Mouse (Mus musculus): Measurements from ENCODE around the gene Lpar2. TPM values are rescaled to one million over a fixed set of nuclear protein-coding genes. Genes with fewer than 3 reads are reported as not detected.

Lpar2 gene
- total and polyA plus RNA-seq, 3 experiments: 0.77 to 2.8 TPM; not detected in 1

GRCm38 (mm10) chr8:69807236-69807635 is 15.0 kb upstream of the Lpar2 start:
- TF ChIP-seq BHLHE40 (IDR thresholded peaks at IDR 0.05; ENCODE audit: borderline replicate concordance, low read depth, low read length) (no peak), JUND (IDR thresholded peaks at IDR 0.05; ENCODE audit: low read depth, low read length) (no peak), ETS1 (IDR thresholded peaks at IDR 0.05; ENCODE audit: low read depth, low read length) (no peak), CHD1 (IDR thresholded peaks at IDR 0.05; ENCODE audit: low read depth, low read length) (no peak), RAD21 (IDR thresholded peaks at IDR 0.05; ENCODE audit: low read depth, low read length) (no peak), SMC3 (IDR thresholded peaks at IDR 0.05; ENCODE audit: low read depth, low read length) (no peak), USF1 (IDR thresholded peaks at IDR 0.05; ENCODE audit: low read depth, low read length) (no peak), E2F4 (IDR thresholded peaks at IDR 0.05; ENCODE audit: borderline replicate concordance, low read depth, low read length) (no peak), CHD2 (IDR thresholded peaks at IDR 0.05; ENCODE audit: low read length) (no peak), POLR2A (IDR thresholded peaks at IDR 0.05; ENCODE audit: control insufficient read depth in 1 of 2, insufficient read depth in 1 of 2, low read depth in 1 of 2, low read length in 2 of 2, poor library complexity in 1 of 2) (no peak), MEF2A (IDR thresholded peaks at IDR 0.05; ENCODE audit: extremely low read depth, insufficient replicate concordance, low read depth, low read length, poor library complexity, severe bottlenecking) (no peak), ZMIZ1 (IDR thresholded peaks at IDR 0.05; ENCODE audit: low read depth, low read length) (no peak), EP300 (IDR thresholded peaks at IDR 0.05; ENCODE audit: low read depth in 1 of 2, low read length in 2 of 2) (no peak), MYC (IDR thresholded peaks at IDR 0.05; ENCODE audit: low read depth, low read length) (no peak), POLR2AphosphoS5 (IDR thresholded peaks at IDR 0.05; ENCODE audit: borderline replicate concordance, low read depth, low read length) (no peak)
- no peaks in the 10 kb centered on the region for H3K27me3 ChIP-seq (ENCODE audit: control insufficient read depth in 1 of 2, insufficient read depth in 2 of 2, low read length in 2 of 2)
- H3K4me3 ChIP-seq (ENCODE audit: control insufficient read depth in 1 of 2, insufficient read depth in 1 of 2, low read depth in 2 of 2, low read length in 2 of 2): no peak overlapping the region
- no peaks in the 10 kb centered on the region for H3K4me1 ChIP-seq (ENCODE audit: control insufficient read depth in 1 of 2, insufficient read depth in 2 of 2, low read length in 2 of 2)
- H3K9me3 ChIP-seq (replicated peaks; ENCODE audit: insufficient read depth, low read length): no peaks in the 10 kb centered on the region
- H3K27ac ChIP-seq (ENCODE audit: control insufficient read depth, low read depth, low read length): no peak overlapping the region
- peaks cover 6 to 7% of the 10 kb centered on the region in 2 experiments; a peak in 3 of 4 replicates for H3K36me3 ChIP-seq (ENCODE audit: control insufficient read depth in 1 of 2, insufficient read depth in 2 of 2, low read length in 2 of 2)
- no peak for DNase-seq (ENCODE audit: low read depth, low spot score)
- H3K9ac ChIP-seq (ENCODE audit: control insufficient read depth, low read depth, low read length, poor library complexity, severe bottlenecking): no peak overlapping the region
- peaks cover 7% of the 10 kb centered on the region for H3K79me2 ChIP-seq (ENCODE audit: control insufficient read depth, insufficient read depth, low read length, poor library complexity)

GRCm38 (mm10) chr8:69808094-69808863 is 13.9 kb upstream of the Lpar2 start, which contains the start of gene Gmip:
Gmip (plus strand) TSS chr8:69808679.
- H3K4me1 ChIP-seq (ENCODE audit: control insufficient read depth in 1 of 2, insufficient read depth in 2 of 2, low read length in 2 of 2): no peaks in the 10 kb centered on the region
- H3K36me3 ChIP-seq (ENCODE audit: control insufficient read depth in 1 of 2, insufficient read depth in 2 of 2, low read length in 2 of 2): peaks cover 6 to 7% of the 10 kb centered on the region in 2 experiments; a peak in 3 of 4 replicates
- peak; percentile 87 for DNase-seq (ENCODE audit: low read depth, low spot score)
- peak within 1 kb of the TSS; percentile 73 for H3K27ac ChIP-seq (ENCODE audit: control insufficient read depth, low read depth, low read length)
- H3K9ac ChIP-seq (ENCODE audit: control insufficient read depth, low read depth, low read length, poor library complexity, severe bottlenecking): peak within 1 kb of the TSS; percentile 86
- H3K27me3 ChIP-seq (ENCODE audit: control insufficient read depth in 1 of 2, insufficient read depth in 2 of 2, low read length in 2 of 2): no peaks in the 10 kb centered on the region
- H3K79me2 ChIP-seq (ENCODE audit: control insufficient read depth, insufficient read depth, low read length, poor library complexity): peaks cover 7% of the 10 kb centered on the region
- peak within 1 kb of the TSS; percentile 81 to 89 for H3K4me3 ChIP-seq (ENCODE audit: control insufficient read depth in 1 of 2, insufficient read depth in 1 of 2, low read depth in 2 of 2, low read length in 2 of 2)
- no peaks in the 10 kb centered on the region for H3K9me3 ChIP-seq (replicated peaks; ENCODE audit: insufficient read depth, low read length)
- TF ChIP-seq ELF1 (IDR thresholded peaks at IDR 0.05; ENCODE audit: low read depth, low read length) (peak; percentile 95), JUND (IDR thresholded peaks at IDR 0.05; ENCODE audit: low read depth, low read length) (no peak), MAZ (IDR thresholded peaks at IDR 0.05; ENCODE audit: low read depth, low read length) (no peak), CHD2 (IDR thresholded peaks at IDR 0.05; ENCODE audit: low read length) (no peak), TAL1 (IDR thresholded peaks at IDR 0.05; ENCODE audit: low read length) (no peak), MEF2A (IDR thresholded peaks at IDR 0.05; ENCODE audit: extremely low read depth, insufficient replicate concordance, low read depth, low read length, poor library complexity, severe bottlenecking) (no peak), E2F4 (IDR thresholded peaks at IDR 0.05; ENCODE audit: borderline replicate concordance, low read depth, low read length) (no peak), MYC (IDR thresholded peaks at IDR 0.05; ENCODE audit: low read depth, low read length) (no peak), TBP (IDR thresholded peaks at IDR 0.05; ENCODE audit: low read depth, low read length) (no peak), TCF12 (IDR thresholded peaks at IDR 0.05; ENCODE audit: low read depth, low read length) (no peak), GATA1 (IDR thresholded peaks at IDR 0.05; ENCODE audit: low read depth, low read length) (no peak), CHD1 (IDR thresholded peaks at IDR 0.05; ENCODE audit: low read depth, low read length) (no peak), NRF1 (IDR thresholded peaks at IDR 0.05; ENCODE audit: insufficient read depth, low read depth, low read length, poor library complexity, severe bottlenecking) (no peak), HCFC1 (IDR thresholded peaks at IDR 0.05; ENCODE audit: low read depth, low read length) (0 out of 2 replicates have a peak, but pooled peaks have one; percentile 35), ZKSCAN1 (IDR thresholded peaks at IDR 0.05; ENCODE audit: low read depth, low read length) (no peak), KAT2A (conservative IDR thresholded peaks at IDR 0.05; ENCODE audit: low read depth, low read length) (no peak), SIN3A (IDR thresholded peaks at IDR 0.05; ENCODE audit: low read length) (0 out of 2 replicates have a peak, but pooled peaks have one; percentile 2), MAX (IDR thresholded peaks at IDR 0.05; ENCODE audit: low read length) (no peak), USF2 (IDR thresholded peaks at IDR 0.05; ENCODE audit: borderline replicate concordance in 1 of 2, insufficient read depth in 1 of 2, low read depth in 1 of 2, low read length in 2 of 2) (no peak), POLR2AphosphoS5 (IDR thresholded peaks at IDR 0.05; ENCODE audit: borderline replicate concordance, low read depth, low read length) (no peak)

All from MEL (cell line).